Mouse (Mus musculus) forebrain, embryonic 14.5 days (tissue): ENCODE measurements around the gene Asic2. TPM values are rescaled to one million over a fixed set of nuclear protein-coding genes. Genes with fewer than 3 reads are reported as not detected.
A peak's percentile ranks its signal among the peaks of the same experiment; 100 is the strongest.

Experiments
- ATAC-seq: fragments of 200-750 bp; cut with Nextera tagmentation; 2 replicates; pipeline ENCODE4 v1.8.0; 2017; ENCODE audit warnings: mild to moderate bottlenecking, moderate library complexity
- DNase-seq: peaks from one replicate; pipeline ENCODE4 v3.0.0-alpha.2; 2015; ENCODE audit warnings: low spot score
- H3K27ac ChIP-seq: fragments of 300-500 bp; sonication (generic); 2 replicates; pipeline ENCODE4 v1.5.1; 2014; ENCODE audit warnings: low read depth, mild to moderate bottlenecking, control low read depth, low read length, moderate library complexity
- H3K27me3 ChIP-seq: fragments of 300-500 bp; sonication (generic); replicated peaks from 2 replicates; pipeline ENCODE4 v1.6.1; 2014; ENCODE audit warnings: low read length, control low read depth, mixed read lengths; ENCODE audit not compliant: control insufficient read depth, insufficient read depth
- H3K36me3 ChIP-seq: fragments of 300-500 bp; sonication (generic); 2 replicates; pipeline ENCODE4 v1.6.1; 2014; ENCODE audit warnings: low read length, control low read depth; ENCODE audit not compliant: control insufficient read depth, insufficient read depth
- H3K4me1 ChIP-seq: fragments of 300-500 bp; sonication (generic); 2 replicates; pipeline ENCODE4 v1.6.1; 2014; ENCODE audit warnings: antibody characterized with exemption, low read length, control low read depth; ENCODE audit not compliant: control insufficient read depth, insufficient read depth
- H3K4me2 ChIP-seq: fragments of 300-500 bp; sonication (generic); 2 replicates; pipeline ENCODE4 v1.6.1; 2014; ENCODE audit warnings: mild to moderate bottlenecking, control low read depth, low read length
- H3K4me3 ChIP-seq: fragments of 300-500 bp; sonication (generic); 2 replicates; pipeline ENCODE4 v1.5.1; 2014; ENCODE audit warnings: low read depth, low read length, control low read depth
- H3K9ac ChIP-seq: fragments of 300-500 bp; sonication (generic); 2 replicates; pipeline ENCODE4 v1.6.1; 2014; ENCODE audit warnings: mild to moderate bottlenecking, low read length, control low read depth, moderate library complexity
- H3K9me3 ChIP-seq: fragments of 300-500 bp; sonication (generic); replicated peaks from 2 replicates; pipeline ENCODE4 v1.6.1; 2016; ENCODE audit warnings: low read length, control low read depth, mixed read lengths; ENCODE audit not compliant: control insufficient read depth
- WGBS: fragments of 180-500 bp; shearing (Covaris S2); extraction: QIAGEN DNeasy Blood & Tissue Kit; methylation state at CpG from one replicate; pipeline ENCODE4 v1.1.7; 2014; 5-methylcytosine and 5-hydroxymethylcytosine counted together
- polyA plus RNA-seq: library from polyadenylated mRNA; unstranded; fragments of >200 nt; fragmentation: Nextera tagmentation; extraction: Ambion mirVana; gene quantifications from 2 replicates; pipeline ENCODE4 v1.2.1, GENCODE M21; 2014

The Asic2 gene
- polyA plus RNA-seq, 1 experiment from 2014 or later = 3.8 TPM

- H3K9me3 ChIP-seq = no peaks in the 10 kb centered on the region
- no peaks in the 10 kb centered on the region for H3K36me3 ChIP-seq
- peak overlapping the region; percentile 97 for H3K4me2 ChIP-seq
- peak overlapping the region; percentile 68 for H3K9ac ChIP-seq
- H3K27me3 ChIP-seq = peaks cover 9% of the 10 kb centered on the region
- H3K4me3 ChIP-seq = peak overlapping the region; percentile 53
- ATAC-seq (peak; percentile 84), DNase-seq (peak; percentile 81)
- WGBS = under 1% methylated on average over 57 of the region's 57 CpGs
- H3K27ac ChIP-seq = peak overlapping the region; percentile 55
- peaks cover 7% of the 10 kb centered on the region; the same call in 1 of the 2 replicates for H3K4me1 ChIP-seq
Observed at GRCm38 (mm10) chr11:81153161-81153840, 815.0 kb downstream of the Asic2 start.

DNA sequence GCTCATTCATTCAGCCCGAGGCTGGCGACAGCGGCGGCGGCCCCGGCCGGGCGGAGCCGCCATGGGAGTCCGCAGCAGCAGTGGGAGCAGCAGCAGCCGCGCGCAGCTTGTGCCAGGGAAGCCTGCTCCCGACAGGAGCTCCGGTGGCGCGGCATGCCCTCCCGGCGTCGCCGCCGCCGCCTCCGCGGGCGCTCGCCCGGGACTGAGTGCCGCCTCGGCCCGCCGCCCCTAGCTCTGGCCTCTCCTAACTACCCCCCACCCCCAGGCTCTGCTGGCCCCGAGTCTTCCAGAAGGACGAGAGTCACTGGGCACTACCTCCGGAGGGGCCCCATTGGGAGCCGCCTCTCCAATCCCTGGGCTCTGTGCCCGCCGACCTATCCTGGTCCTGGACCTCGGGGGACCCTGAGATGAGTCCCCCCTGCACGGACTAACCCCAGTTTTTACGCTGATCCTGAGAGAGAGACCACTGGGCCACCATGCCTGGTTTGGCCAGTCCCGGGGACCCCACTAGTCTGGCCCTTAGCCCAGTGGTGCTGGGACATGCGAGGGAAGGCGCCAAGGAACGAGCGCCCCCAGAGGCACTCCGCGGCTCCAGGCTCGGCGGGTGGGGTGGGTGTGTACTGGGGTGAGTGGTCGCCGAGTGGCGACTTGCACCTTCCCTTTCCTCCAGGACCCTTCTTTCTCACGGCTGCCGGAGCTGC is 815.6 kb downstream of the Asic2 start:
- peak overlapping the region; percentile 55 for H3K27ac ChIP-seq
- H3K4me3 ChIP-seq = peak overlapping the region; percentile 53
- peaks cover 7% of the 10 kb centered on the region; the same call in 1 of the 2 replicates for H3K4me1 ChIP-seq
- H3K4me2 ChIP-seq = peak overlapping the region; percentile 97
- H3K9ac ChIP-seq = peak overlapping the region; percentile 68
- WGBS = under 1% methylated on average over 47 of the region's 55 CpGs
- peak; percentile 84 for ATAC-seq
- peak; percentile 81 for DNase-seq
- no peaks in the 10 kb centered on the region for H3K36me3 ChIP-seq
- H3K9me3 ChIP-seq = no peaks in the 10 kb centered on the region
- H3K27me3 ChIP-seq = peaks cover 9% of the 10 kb centered on the region

DNA sequence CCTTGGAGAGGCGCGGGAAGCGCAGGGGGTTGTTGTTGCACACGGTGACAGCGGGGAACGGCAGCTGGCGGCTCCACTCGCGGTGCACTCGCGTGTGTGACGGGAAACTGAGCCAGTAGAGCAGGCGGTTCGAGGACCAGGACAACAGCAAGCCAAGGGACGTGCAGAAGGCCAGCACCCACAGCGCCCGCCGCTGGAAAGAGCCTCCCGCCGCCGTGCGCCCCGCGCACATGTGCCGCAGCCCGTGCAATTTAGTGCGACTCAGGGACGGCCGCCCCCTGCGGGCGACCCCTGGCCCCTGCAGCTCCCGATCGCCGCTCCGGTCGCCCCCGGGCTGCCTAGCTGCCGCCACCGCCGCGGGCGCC is 816.3 kb downstream of the Asic2 start:
- Histone ChIP-seq H3K4me1 (peaks cover 7% of the 10 kb centered on the region; the same call in 1 of the 2 replicates), H3K4me2 (peak overlapping the region; percentile 97), H3K9ac (peak overlapping the region; percentile 68), H3K9me3 (no peaks in the 10 kb centered on the region), H3K4me3 (peak overlapping the region; percentile 53), H3K36me3 (no peaks in the 10 kb centered on the region), H3K27me3 (peaks cover 9% of the 10 kb centered on the region), H3K27ac (peak overlapping the region; percentile 27; the same call in 1 of the 2 replicates)
- WGBS = under 1% methylated on average over 24 of the region's 42 CpGs
- DNase-seq (peak; percentile 71), ATAC-seq (peak; percentile 66)

DNA sequence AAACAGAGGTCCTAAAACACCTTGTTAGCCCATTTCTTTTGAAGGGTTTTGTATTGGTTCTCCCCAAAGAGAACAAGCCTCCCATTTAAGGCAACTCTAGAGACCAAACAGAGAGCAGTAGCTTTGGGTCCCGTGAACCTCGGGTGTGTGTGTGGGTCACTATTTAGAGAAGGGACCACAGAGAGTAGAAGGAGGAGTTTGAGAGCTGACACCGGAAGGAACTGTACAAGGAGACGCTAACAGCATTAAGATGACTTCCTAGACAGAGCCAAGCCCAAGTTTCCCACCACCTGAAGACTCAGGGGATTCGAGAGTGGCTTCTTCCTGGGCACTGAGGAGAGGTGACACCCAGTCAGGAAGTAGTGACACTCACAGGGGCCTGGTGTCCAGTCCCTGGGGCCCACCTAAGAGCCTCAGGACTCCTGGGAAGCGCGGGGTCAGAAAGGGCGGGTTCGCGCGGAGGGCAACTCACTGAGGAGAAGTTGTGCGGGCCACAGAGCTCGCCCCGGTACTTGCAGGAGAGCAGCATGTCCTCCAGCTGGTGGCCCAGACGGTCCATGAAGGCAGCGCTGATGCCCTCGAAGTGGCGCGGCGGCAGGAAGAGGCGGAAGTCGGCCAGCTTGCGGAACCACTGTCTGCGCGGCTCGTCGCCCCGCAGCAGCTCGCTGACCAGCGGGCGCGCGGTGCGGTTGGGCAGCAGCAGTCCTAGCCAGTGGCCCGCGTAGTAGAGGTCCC is 816.8 kb downstream of the Asic2 start:
- H3K36me3 ChIP-seq = no peaks in the 10 kb centered on the region
- DNase-seq = no peak
- H3K9ac ChIP-seq = peak overlapping the region; percentile 68
- H3K27me3 ChIP-seq = peaks cover 9% of the 10 kb centered on the region
- peak overlapping the region; percentile 53 for H3K4me3 ChIP-seq
- WGBS = 6% methylated on average over 34 of the region's 36 CpGs
- H3K27ac ChIP-seq = no peak overlapping the region
- peaks cover 7% of the 10 kb centered on the region; the same call in 1 of the 2 replicates for H3K4me1 ChIP-seq
- no peak for ATAC-seq
- H3K9me3 ChIP-seq = no peaks in the 10 kb centered on the region
- H3K4me2 ChIP-seq = peak overlapping the region; percentile 97

- no peaks in the 10 kb centered on the region for H3K36me3 ChIP-seq
- no peak overlapping the region for H3K9ac ChIP-seq
- H3K4me1 ChIP-seq = peaks cover 7% of the 10 kb centered on the region; the same call in 1 of the 2 replicates
- H3K4me2 ChIP-seq = no peak overlapping the region
- H3K27ac ChIP-seq = no peak overlapping the region
- DNase-seq = no peak
- no peak for ATAC-seq
- H3K27me3 ChIP-seq = peaks cover 8% of the 10 kb centered on the region
- WGBS = 85% methylated on average over 8 of the region's 8 CpGs
- H3K9me3 ChIP-seq = no peaks in the 10 kb centered on the region
- no peak overlapping the region for H3K4me3 ChIP-seq
Observed at GRCm38 (mm10) chr11:81150621-81151020, 817.6 kb downstream of the Asic2 start.

DNA sequence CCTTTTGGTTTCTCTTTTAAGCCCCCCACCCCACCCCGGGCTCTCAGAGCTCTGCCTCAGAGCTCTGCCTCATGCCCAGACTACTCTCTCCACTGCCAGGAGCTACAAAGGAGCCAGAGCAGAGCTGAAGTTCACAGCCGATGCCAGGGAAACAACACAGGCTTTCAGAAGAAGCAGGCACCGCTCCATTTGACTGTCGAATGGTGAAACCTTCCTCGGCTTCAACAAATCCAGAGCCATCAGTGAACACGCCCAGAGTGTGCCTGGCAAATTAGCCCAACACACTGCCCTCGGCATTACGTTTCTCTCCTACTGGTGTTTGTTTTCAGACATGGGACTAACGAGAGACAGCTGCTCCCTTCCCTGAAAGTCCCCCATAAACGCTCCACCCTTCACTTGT is 819.8 kb downstream of the Asic2 start:
- H3K4me1 ChIP-seq = peaks cover 7% of the 10 kb centered on the region; the same call in 1 of the 2 replicates
- WGBS = 41% methylated on average over 10 of the region's 10 CpGs
- ATAC-seq (no peak), DNase-seq (peak; percentile 61)
- no peak overlapping the region for H3K9ac ChIP-seq
- no peaks in the 10 kb centered on the region for H3K9me3 ChIP-seq
- H3K4me3 ChIP-seq = no peak overlapping the region
- H3K27me3 ChIP-seq = peaks cover 5% of the 10 kb centered on the region
- H3K27ac ChIP-seq = no peak overlapping the region
- H3K4me2 ChIP-seq = no peak overlapping the region
- H3K36me3 ChIP-seq = no peaks in the 10 kb centered on the region

DNA sequence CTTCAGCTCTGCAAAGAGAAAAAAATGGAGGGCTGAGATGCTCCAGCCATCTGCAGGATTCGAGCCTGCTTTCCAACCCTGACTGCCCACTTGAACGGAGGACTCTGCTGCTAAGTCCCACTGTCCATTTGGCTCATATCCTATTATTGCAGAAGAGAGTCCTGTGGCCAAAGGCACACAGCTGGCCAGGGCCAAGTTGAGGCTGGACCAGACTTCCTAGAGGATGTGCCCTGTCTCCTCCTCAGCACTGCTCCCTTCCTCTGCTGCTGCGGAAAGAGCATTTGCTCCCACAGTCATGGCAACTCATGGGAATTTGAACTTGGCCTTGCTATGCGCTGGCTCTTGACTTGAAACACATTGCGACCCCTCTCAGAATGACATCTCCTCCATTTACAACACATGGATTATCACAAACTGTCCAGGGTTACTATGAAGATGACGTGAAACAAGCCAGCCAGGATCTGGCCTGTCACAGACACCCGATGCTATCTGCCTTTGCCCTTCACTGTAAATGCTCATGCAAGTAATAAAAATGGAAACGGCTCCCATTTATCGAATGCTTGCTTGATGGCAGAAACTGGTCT is 821.6 kb downstream of the Asic2 start:
- H3K9me3 ChIP-seq = no peaks in the 10 kb centered on the region
- no peak for ATAC-seq
- no peak overlapping the region for H3K9ac ChIP-seq
- H3K4me2 ChIP-seq = no peak overlapping the region
- no peak for DNase-seq
- H3K27me3 ChIP-seq = peaks cover 5% of the 10 kb centered on the region
- no peaks in the 10 kb centered on the region for H3K36me3 ChIP-seq
- H3K27ac ChIP-seq = no peak overlapping the region
- no peak overlapping the region for H3K4me3 ChIP-seq
- 91% methylated on average over 9 of the region's 9 CpGs for WGBS
- H3K4me1 ChIP-seq = peaks cover 2% of the 10 kb centered on the region; the same call in 1 of the 2 replicates

DNA sequence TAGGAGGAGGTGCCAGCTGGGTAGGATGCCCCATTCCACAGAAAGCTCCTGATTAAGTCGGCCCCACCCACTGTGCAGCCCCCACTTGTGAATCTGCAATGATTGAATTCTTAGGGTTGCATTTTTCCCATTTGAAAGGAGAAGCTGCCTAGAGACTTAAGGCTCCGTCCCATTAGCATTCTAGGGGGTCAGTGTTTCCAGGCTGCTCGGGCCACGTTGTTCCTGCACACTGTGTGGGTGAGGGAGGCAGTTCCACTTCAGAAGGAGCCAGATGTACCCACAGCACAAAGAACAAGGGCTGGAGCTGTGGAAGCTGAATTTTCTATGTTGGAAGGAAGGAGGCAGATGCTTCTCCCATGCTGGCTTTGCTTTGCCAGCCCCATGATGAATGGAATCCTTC is 833.1 kb downstream of the Asic2 start:
- no peak for DNase-seq
- no peaks in the 10 kb centered on the region for H3K4me1 ChIP-seq
- no peak overlapping the region for H3K9ac ChIP-seq
- H3K27ac ChIP-seq = no peak overlapping the region
- no peaks in the 10 kb centered on the region for H3K36me3 ChIP-seq
- H3K4me2 ChIP-seq = no peak overlapping the region
- WGBS = 39% methylated on average over 4 of the region's 4 CpGs
- ATAC-seq = no peak
- no peaks in the 10 kb centered on the region for H3K27me3 ChIP-seq
- H3K9me3 ChIP-seq = no peaks in the 10 kb centered on the region
- H3K4me3 ChIP-seq = no peak overlapping the region
